Mouse (Mus musculus) intestine, embryonic 16.5 days (tissue): ENCODE results near the gene Dnah2. TPM values are rescaled to one million over a fixed set of nuclear protein-coding genes. Genes with fewer than 3 reads are reported as not detected.

ENCODE experiments used
- ATAC-seq: fragments of 200-750 bp; cut with Nextera tagmentation; 2 replicates; pipeline ENCODE4 v1.8.0; 2017; ENCODE audit warnings: moderate TSS enrichment, moderate library complexity
- H3K27ac ChIP-seq: fragments of 300-500 bp; sonication (generic); 2 replicates; pipeline ENCODE4 v1.5.1; 2014; ENCODE audit warnings: mild to moderate bottlenecking, low read length
- H3K27me3 ChIP-seq: fragments of 300-500 bp; sonication (generic); replicated peaks from 2 replicates; pipeline ENCODE4 v1.6.1; 2014; ENCODE audit warnings: low read length, control low read depth, mixed read lengths; ENCODE audit not compliant: control insufficient read depth, insufficient read depth
- H3K36me3 ChIP-seq: fragments of 300-500 bp; sonication (generic); 2 replicates; pipeline ENCODE4 v1.6.1; 2014; ENCODE audit warnings: low read length, control low read depth; ENCODE audit not compliant: control insufficient read depth, insufficient read depth
- H3K4me1 ChIP-seq: fragments of 300-500 bp; sonication (generic); 2 replicates; pipeline ENCODE4 v1.6.1; 2014; ENCODE audit warnings: low read length, control low read depth, mixed read lengths; ENCODE audit not compliant: control insufficient read depth, insufficient read depth
- H3K4me2 ChIP-seq: fragments of 300-500 bp; sonication (generic); 2 replicates; pipeline ENCODE4 v1.6.1; 2014; ENCODE audit warnings: low read depth, low read length, control low read depth
- H3K4me3 ChIP-seq: fragments of 300-500 bp; sonication (generic); 2 replicates; pipeline ENCODE4 v1.5.1; 2014; ENCODE audit warnings: mild to moderate bottlenecking, low read length
- H3K9ac ChIP-seq: fragments of 300-500 bp; sonication (generic); 2 replicates; pipeline ENCODE4 v1.6.1; 2014; ENCODE audit warnings: low read depth, low read length
- H3K9me3 ChIP-seq: fragments of 300-500 bp; sonication (generic); 2 replicates; pipeline ENCODE4 v1.6.1; 2016; ENCODE audit warnings: low read length, control low read depth; ENCODE audit not compliant: control insufficient read depth
- WGBS: fragments of 180-500 bp; shearing (Covaris S2); extraction: QIAGEN DNeasy Blood & Tissue Kit; methylation state at CpG from one replicate; pipeline ENCODE4 v1.1.7; 2014; 5-methylcytosine and 5-hydroxymethylcytosine counted together
- polyA plus RNA-seq: library from polyadenylated mRNA; unstranded; fragments of >200 nt; fragmentation: Nextera tagmentation; extraction: Ambion mirVana; gene quantifications from 2 replicates; pipeline ENCODE4 v1.2.1, GENCODE M21; 2015

Dnah2 gene
- polyA plus RNA-seq, 1 experiment from 2014 or later = 0.93 TPM

- Histone ChIP-seq H3K27ac (no peak overlapping the region), H3K4me2 (no peak overlapping the region), H3K9me3 (no peaks in the 10 kb centered on the region), H3K4me3 (no peak overlapping the region), H3K4me1 (peaks cover 13% of the 10 kb centered on the region), H3K36me3 (peaks cover 13% of the 10 kb centered on the region), H3K27me3 (no peaks in the 10 kb centered on the region), H3K9ac (no peak overlapping the region)
- ATAC-seq = no peak
- 83% methylated on average over 7 of the region's 7 CpGs for WGBS
Measured at GRCm38 (mm10) chr11:69584008-69584407, 35.1 kb upstream of the Dnah2 start.

DNA sequence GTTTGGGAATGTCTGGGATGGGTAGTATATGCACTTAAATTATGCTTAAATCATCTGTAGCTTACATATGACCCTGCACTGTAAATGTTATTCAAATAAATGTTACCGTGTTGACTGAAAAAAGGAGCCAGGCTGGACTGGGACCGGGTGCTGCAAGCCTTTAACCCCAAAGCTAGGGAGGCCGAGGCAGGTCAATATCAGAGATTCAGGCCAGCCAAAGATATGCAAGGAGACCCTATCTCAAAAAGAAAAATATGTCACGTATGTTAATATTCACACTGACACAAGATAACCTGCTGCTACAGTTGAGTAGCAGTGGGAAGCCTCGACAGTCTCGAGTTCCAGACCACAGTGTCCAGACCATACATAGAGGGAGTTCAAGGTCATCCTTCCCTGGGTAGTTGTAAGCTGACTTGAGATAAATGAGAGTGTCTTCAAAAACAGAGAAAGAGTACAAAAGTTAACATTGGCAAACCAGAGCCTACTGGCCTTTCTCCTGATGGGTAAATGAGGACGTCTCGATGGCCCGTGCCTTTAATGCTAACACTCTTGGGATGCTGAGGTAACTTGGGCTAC is 33.4 kb upstream of the Dnah2 start:
- peak overlapping the region; percentile 14 for H3K4me3 ChIP-seq
- H3K9ac ChIP-seq = 0 out of 2 replicates have a peak overlapping the region, but pooled peaks have one; percentile 19
- H3K36me3 ChIP-seq = 0 out of 2 replicates have a peak, but pooled peaks cover under 1% of the 10 kb centered on the region
- no peaks in the 10 kb centered on the region for H3K9me3 ChIP-seq
- no peak overlapping the region for H3K27ac ChIP-seq
- peaks cover 23% of the 10 kb centered on the region for H3K4me1 ChIP-seq
- H3K27me3 ChIP-seq = no peaks in the 10 kb centered on the region
- 62% methylated on average over 9 of the region's 9 CpGs for WGBS
- ATAC-seq = no peak
- peak overlapping the region; percentile 68 for H3K4me2 ChIP-seq

GRCm38 (mm10) chr11:69581814-69582213 is 32.9 kb upstream of the Dnah2 start:
- H3K36me3 ChIP-seq = no peaks in the 10 kb centered on the region
- peak overlapping the region; percentile 68 for H3K4me2 ChIP-seq
- no peak for ATAC-seq
- no peaks in the 10 kb centered on the region for H3K27me3 ChIP-seq
- peak overlapping the region; percentile 98 for H3K27ac ChIP-seq
- H3K9ac ChIP-seq = peak overlapping the region; percentile 74
- no peaks in the 10 kb centered on the region for H3K9me3 ChIP-seq
- peak overlapping the region; percentile 73 for H3K4me3 ChIP-seq
- H3K4me1 ChIP-seq = peaks cover 28% of the 10 kb centered on the region
- WGBS = under 1% methylated on average over 8 of the region's 8 CpGs

DNA sequence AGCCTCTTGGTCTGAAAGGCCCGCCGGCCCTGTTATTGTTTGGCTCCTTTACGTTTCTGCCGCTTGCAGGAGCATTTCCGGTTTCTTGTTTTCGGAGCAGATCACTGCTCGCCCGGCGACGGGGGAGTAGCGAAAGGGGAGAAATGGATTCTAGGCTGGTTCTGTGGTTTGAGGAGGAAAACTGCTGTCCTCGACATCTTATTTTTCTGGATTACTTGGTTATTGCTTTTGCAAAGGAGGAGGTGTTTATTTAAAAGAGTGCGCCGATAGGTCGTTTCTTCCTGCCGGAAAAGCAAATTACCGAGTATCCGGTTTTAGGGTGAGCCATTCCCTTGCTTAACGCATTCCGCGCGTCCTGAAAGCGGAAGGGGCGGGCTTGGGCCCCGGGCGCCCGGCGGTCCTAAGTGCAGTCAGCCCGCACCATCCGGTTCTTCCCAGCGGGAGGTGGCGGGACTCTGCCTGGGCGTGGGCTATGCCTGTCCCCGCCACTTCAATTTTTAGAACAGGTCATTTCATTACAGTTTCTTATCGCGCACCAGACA is 32.3 kb upstream of the Dnah2 start:
- Histone ChIP-seq H3K9me3 (no peaks in the 10 kb centered on the region), H3K9ac (peak overlapping the region; percentile 74), H3K4me2 (peak overlapping the region; percentile 68), H3K36me3 (no peaks in the 10 kb centered on the region), H3K27me3 (no peaks in the 10 kb centered on the region), H3K4me1 (peaks cover 28% of the 10 kb centered on the region), H3K4me3 (peak overlapping the region; percentile 73), H3K27ac (peak overlapping the region; percentile 98)
- WGBS = under 1% methylated on average over 36 of the region's 36 CpGs
- peak; percentile 80 for ATAC-seq

DNA sequence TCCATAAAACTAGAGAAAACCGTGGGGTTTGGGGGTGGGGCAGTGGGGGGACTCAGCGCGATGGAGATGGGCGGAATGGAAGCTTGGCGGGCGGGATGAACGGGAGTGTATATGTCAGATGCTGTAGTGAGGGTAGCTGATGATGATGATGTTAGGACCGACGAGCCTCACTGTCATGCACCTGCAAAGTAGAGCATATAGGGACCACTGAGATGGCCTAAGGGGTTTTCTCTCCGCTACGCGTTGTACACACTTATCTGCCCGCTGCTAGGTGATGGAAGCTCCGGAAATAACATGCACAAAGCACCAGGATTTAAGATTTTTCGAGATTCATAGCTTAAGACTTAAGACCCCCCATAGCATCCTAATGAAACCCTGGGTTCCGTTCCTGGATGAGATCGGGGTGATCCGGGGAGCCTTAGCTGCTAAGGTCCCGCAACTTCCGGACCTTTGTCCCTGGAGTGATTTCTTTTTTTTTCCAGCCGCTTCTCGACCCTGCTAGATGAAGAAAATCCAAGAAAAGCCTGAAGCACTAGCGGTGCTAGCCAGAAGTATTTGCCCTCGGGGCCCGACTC is 31.7 kb upstream of the Dnah2 start:
- Histone ChIP-seq H3K27me3 (no peaks in the 10 kb centered on the region), H3K4me3 (peak overlapping the region; percentile 73), H3K27ac (peak overlapping the region; percentile 98), H3K4me2 (peak overlapping the region; percentile 68), H3K9ac (peak overlapping the region; percentile 74), H3K4me1 (peaks cover 28% of the 10 kb centered on the region), H3K36me3 (no peaks in the 10 kb centered on the region), H3K9me3 (no peaks in the 10 kb centered on the region)
- peak; percentile 3 for ATAC-seq
- under 1% methylated on average over 25 of the region's 25 CpGs for WGBS

DNA sequence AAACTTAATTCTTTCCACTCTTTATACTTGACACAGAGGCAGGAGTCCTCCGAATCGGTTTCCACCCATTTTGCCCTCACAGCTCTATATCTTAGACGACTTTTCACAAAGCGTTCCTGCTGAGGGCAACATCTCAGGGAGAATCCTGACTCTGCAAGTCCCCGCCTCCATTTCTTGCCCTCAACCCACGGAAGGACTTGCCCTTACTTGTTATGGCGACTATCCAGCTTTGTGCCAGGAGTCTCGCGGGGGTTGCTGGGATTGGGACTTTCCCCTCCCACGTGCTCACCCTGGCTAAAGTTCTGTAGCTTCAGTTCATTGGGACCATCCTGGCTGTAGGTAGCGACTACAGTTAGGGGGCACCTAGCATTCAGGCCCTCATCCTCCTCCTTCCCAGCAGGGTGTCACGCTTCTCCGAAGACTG is 31.2 kb upstream of the Dnah2 start, which contains the start of the genes Wrap53 and Trp53:
TSS of gene Wrap53 (minus strand) at position 165 of the 424 bp plus-strand sequence.
TSS of gene Trp53 (plus strand) at position 269 of the 424 bp plus-strand sequence.
- Histone ChIP-seq H3K9ac (peak within 1 kb of the TSS; percentile 83), H3K4me3 (peak within 1 kb of the TSS; percentile 80), H3K9me3 (no peaks in the 10 kb centered on the region), H3K4me2 (peak within 1 kb of the TSS; percentile 68), H3K4me1 (peaks cover 28% of the 10 kb centered on the region), H3K27me3 (no peaks in the 10 kb centered on the region), H3K27ac (peak within 1 kb of the TSS; percentile 98), H3K36me3 (no peaks in the 10 kb centered on the region)
- ATAC-seq = peak; percentile 62
- WGBS = under 1% methylated on average over 13 of the region's 13 CpGs

DNA sequence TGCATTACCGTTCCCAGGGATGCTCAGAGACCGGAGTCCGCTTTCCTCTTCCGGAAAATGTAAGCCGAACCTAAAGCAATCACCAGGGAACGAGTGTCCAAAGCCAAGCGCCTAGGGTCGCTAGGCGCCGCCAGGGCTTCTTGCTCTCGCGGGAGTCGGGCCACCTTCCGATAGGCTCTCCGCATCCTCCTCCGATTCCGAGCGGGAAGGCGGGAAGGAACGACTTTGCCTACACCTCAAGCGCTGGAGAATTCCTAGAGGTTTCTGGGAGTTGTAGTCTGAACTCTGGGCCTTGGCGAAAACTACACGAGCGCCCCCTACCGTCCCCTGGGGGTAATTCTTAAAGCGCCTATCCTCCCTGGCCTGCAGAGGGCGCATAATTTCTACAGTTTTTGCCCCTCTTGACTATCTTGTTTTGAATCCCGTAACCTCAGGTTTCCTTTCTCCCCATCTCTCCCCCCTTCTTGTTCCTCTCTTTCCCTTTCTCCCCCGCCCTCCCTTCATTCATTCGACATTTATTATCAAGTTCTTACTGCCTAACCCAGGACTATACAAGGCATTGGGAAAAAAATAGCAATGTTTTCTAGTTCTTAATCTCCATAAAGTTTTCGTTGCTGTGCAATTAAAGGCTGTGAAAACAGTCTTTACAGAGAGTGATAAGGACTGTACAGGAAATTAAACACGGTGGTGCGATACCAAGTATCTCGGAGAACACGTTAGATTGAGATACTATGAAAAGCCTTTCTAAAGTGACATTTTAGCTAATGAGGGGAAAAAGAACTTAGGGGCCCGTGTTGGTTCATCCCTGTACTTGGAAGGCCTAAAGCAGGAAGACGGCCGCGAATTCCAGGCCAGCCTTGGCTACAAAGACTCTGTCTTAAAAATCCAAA is 30.5 kb upstream of the Dnah2 start:
- WGBS = 1% methylated on average over 39 of the region's 39 CpGs
- Histone ChIP-seq H3K27me3 (no peaks in the 10 kb centered on the region), H3K36me3 (no peaks in the 10 kb centered on the region), H3K4me3 (peak overlapping the region; percentile 80), H3K9ac (peak overlapping the region; percentile 83), H3K27ac (peak overlapping the region; percentile 98), H3K4me2 (peak overlapping the region; percentile 86), H3K9me3 (no peaks in the 10 kb centered on the region), H3K4me1 (peaks cover 25% of the 10 kb centered on the region)
- ATAC-seq = peak; percentile 89

GRCm38 (mm10) chr11:69578301-69578700 is 29.4 kb upstream of the Dnah2 start:
- Histone ChIP-seq H3K9ac (peak overlapping the region; percentile 83), H3K36me3 (no peaks in the 10 kb centered on the region), H3K4me3 (peak overlapping the region; percentile 80), H3K27ac (peak overlapping the region; percentile 83; the same call in 1 of the 2 replicates), H3K27me3 (no peaks in the 10 kb centered on the region), H3K9me3 (no peaks in the 10 kb centered on the region), H3K4me2 (peak overlapping the region; percentile 86), H3K4me1 (peaks cover 25% of the 10 kb centered on the region)
- 11% methylated on average over 15 of the region's 15 CpGs for WGBS
- no peak for ATAC-seq

- Histone ChIP-seq H3K9me3 (no peaks in the 10 kb centered on the region), H3K27me3 (no peaks in the 10 kb centered on the region), H3K36me3 (0 out of 2 replicates have a peak, but pooled peaks cover 3% of the 10 kb centered on the region), H3K4me2 (no peak overlapping the region), H3K4me1 (peaks cover 18% of the 10 kb centered on the region), H3K27ac (no peak overlapping the region), H3K9ac (no peak overlapping the region), H3K4me3 (no peak overlapping the region)
- WGBS = 73% methylated on average over 5 of the region's 5 CpGs
- no peak for ATAC-seq
Measured at GRCm38 (mm10) chr11:69576307-69576706, 27.4 kb upstream of the Dnah2 start.
